Mouse (Mus musculus) right cerebral cortex, postnatal 36 days (tissue): ENCODE data around the gene Ngf.

Experiments used
- DNase-seq, 2 experiments: peaks; one replicate each; pipeline ENCODE4 v3.0.0; 2022; ENCODE audit warnings: low spot score in 2 of 2, mixed read lengths in 1 of 2

The Ngf gene

GRCm38 (mm10) chr3:102507666-102508260 is 38.0 kb downstream of the Ngf start:
- no peak for DNase-seq

GRCm38 (mm10) chr3:102508455-102508854 is 38.7 kb downstream of the Ngf start:
- DNase-seq, result no peak

- no peak for DNase-seq
These were observed 39.9 kb downstream of the Ngf start for GRCm38 (mm10) chr3:102509601-102510000.

GRCm38 (mm10) chr3:102516937-102517336 is 47.2 kb downstream of the Ngf start:
- no peak for DNase-seq

GRCm38 (mm10) chr3:102521061-102521460 is 51.3 kb downstream of the Ngf start:
- DNase-seq, result no peak

GRCm38 (mm10) chr3:102523711-102524110 is 54.0 kb downstream of the Ngf start:
- no peak for DNase-seq

- no peak for DNase-seq
These were observed 55.2 kb downstream of the Ngf start for GRCm38 (mm10) chr3:102524951-102525350.

- DNase-seq, result no peak
These were observed 56.1 kb downstream of the Ngf start for GRCm38 (mm10) chr3:102525856-102526255.

- no peak for DNase-seq
These were observed 56.8 kb downstream of the Ngf start for GRCm38 (mm10) chr3:102526481-102526880.

- no peak for DNase-seq
These were observed 65.0 kb downstream of the Ngf start for GRCm38 (mm10) chr3:102534744-102535143.

GRCm38 (mm10) chr3:102543646-102544045 is 73.9 kb downstream of the Ngf start:
- DNase-seq, result no peak

- DNase-seq, result no peak
These were observed 77.8 kb downstream of the Ngf start for GRCm38 (mm10) chr3:102547536-102547935.

- DNase-seq, result no peak
These were observed 84.4 kb downstream of the Ngf start for GRCm38 (mm10) chr3:102553935-102554670.

GRCm38 (mm10) chr3:102556108-102556507 is 86.4 kb downstream of the Ngf start:
- no peak for DNase-seq

GRCm38 (mm10) chr3:102556645-102557044 is 86.9 kb downstream of the Ngf start:
- no peak for DNase-seq
